Mouse (Mus musculus) hindbrain, embryonic 11.5 days (tissue): ENCODE data around the gene Hic2. TPM values are rescaled to one million over a fixed set of nuclear protein-coding genes. Genes with fewer than 3 reads are reported as not detected.

Experiments used
- ATAC-seq: fragments of 200-750 bp; cut with Nextera tagmentation; 2 replicates; pipeline ENCODE4 v1.8.0; 2017; ENCODE audit warnings: mild to moderate bottlenecking, moderate TSS enrichment, moderate library complexity; ENCODE audit not compliant: low FRiP score
- DNase-seq: peaks from one replicate; pipeline ENCODE4 v3.0.0-alpha.2; 2015; ENCODE audit warnings: low spot score
- H3K27ac ChIP-seq: fragments of 300-500 bp; sonication (generic); 2 replicates; pipeline ENCODE4 v1.5.1; 2014; ENCODE audit warnings: mild to moderate bottlenecking, low read depth, low read length
- H3K27me3 ChIP-seq: fragments of 300-500 bp; sonication (generic); 2 replicates; pipeline ENCODE4 v1.6.1; 2014; ENCODE audit warnings: mild to moderate bottlenecking, low read length, moderate library complexity, mixed read lengths; ENCODE audit not compliant: control insufficient read depth, insufficient read depth
- H3K36me3 ChIP-seq: fragments of 300-500 bp; sonication (generic); 2 replicates; pipeline ENCODE4 v1.6.1; 2014; ENCODE audit warnings: mild to moderate bottlenecking, low read length, moderate library complexity, mixed read lengths; ENCODE audit not compliant: control insufficient read depth, insufficient read depth
- H3K4me1 ChIP-seq: fragments of 300-500 bp; sonication (generic); replicated peaks from 2 replicates; pipeline ENCODE4 v1.6.1; 2014; ENCODE audit warnings: low read length, mixed read lengths; ENCODE audit not compliant: control insufficient read depth, insufficient read depth
- H3K4me2 ChIP-seq: fragments of 300-500 bp; sonication (generic); replicated peaks from 2 replicates; pipeline ENCODE4 v1.6.1; 2014; ENCODE audit warnings: mild to moderate bottlenecking, low read depth, low read length
- H3K4me3 ChIP-seq: fragments of 300-500 bp; sonication (generic); 2 replicates; pipeline ENCODE4 v1.5.1; 2014; ENCODE audit warnings: low read depth, low read length
- H3K9ac ChIP-seq: fragments of 300-500 bp; sonication (generic); 2 replicates; pipeline ENCODE4 v1.6.1; 2014; ENCODE audit warnings: low read depth, low read length
- H3K9me3 ChIP-seq: fragments of 300-500 bp; sonication (generic); 2 replicates; pipeline ENCODE4 v1.6.1; 2016; ENCODE audit warnings: low read length; ENCODE audit not compliant: control insufficient read depth
- WGBS: fragments of 180-500 bp; shearing (Covaris S2); extraction: QIAGEN DNeasy Blood & Tissue Kit; methylation state at CpG from one replicate; pipeline ENCODE4 v1.1.7; 2014; 5-methylcytosine and 5-hydroxymethylcytosine counted together
- polyA plus RNA-seq: library from polyadenylated mRNA; unstranded; fragments of >200 nt; fragmentation: Nextera tagmentation; extraction: Ambion mirVana; gene quantifications from 2 replicates; pipeline ENCODE4 v1.2.1, GENCODE M21; 2014

Hic2 gene
- polyA plus RNA-seq, 1 experiment from 2014 or later, result 7.9 TPM

DNA sequence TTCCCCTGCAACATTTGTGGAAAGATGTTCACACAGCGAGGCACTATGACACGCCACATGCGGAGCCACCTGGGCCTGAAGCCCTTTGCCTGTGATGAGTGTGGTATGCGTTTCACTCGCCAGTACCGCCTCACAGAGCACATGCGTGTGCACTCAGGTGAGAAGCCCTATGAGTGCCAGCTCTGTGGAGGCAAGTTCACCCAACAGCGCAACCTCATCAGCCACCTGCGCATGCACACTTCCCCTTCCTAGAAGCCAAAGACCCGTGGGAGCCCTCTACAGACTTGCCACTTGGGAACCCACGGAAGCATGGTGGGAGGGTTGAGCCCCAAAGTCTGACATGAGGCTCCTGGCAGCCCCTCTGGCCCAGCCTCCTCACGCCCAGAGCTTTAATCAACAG is 25.5 kb downstream of the Hic2 start:
- WGBS, result 93% methylated on average over 12 of the region's 12 CpGs

DNA sequence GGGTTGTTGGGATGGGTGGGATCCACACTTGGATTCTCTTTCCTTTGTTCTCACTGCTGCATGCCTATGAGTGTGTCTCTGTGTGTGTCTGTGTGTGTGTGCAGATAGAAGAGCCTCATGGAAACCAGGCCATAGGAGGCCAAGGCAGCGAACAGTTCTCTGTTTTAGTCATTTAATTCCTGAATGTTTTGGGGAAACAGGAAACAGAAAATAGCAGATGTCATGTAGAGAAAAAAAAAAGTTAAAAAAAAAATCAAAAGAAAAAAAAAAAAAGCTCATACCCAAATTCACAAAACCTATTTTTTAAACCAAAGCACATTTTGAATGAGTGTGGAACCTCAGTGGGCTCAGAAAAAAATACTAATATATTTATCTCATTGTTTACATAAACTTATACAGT is 28.0 kb downstream of the Hic2 start:
- Histone ChIP-seq H3K9me3 (no peaks in the 10 kb centered on the region), H3K4me2 (no peak overlapping the region), H3K27me3 (no peaks in the 10 kb centered on the region), H3K36me3 (0 out of 2 replicates have a peak, but pooled peaks cover 5% of the 10 kb centered on the region), H3K27ac (no peak overlapping the region), H3K4me3 (no peak overlapping the region), H3K9ac (no peak overlapping the region), H3K4me1 (no peaks in the 10 kb centered on the region)
- 92% methylated on average over 1 of the region's 1 CpGs for WGBS
- ATAC-seq (no peak), DNase-seq (no peak)

More for the DNA sequence above, 25.5 kb downstream of the Hic2 start:
- DNase-seq (no peak), ATAC-seq (no peak)
- Histone ChIP-seq H3K4me1 (peaks cover 3% of the 10 kb centered on the region; the same call in 1 of the 2 replicates), H3K9me3 (no peaks in the 10 kb centered on the region), H3K4me3 (no peak overlapping the region), H3K27me3 (no peaks in the 10 kb centered on the region), H3K27ac (no peak overlapping the region), H3K9ac (no peak overlapping the region), H3K4me2 (no peak overlapping the region), H3K36me3 (0 out of 2 replicates have a peak, but pooled peaks cover 5% of the 10 kb centered on the region)

DNA sequence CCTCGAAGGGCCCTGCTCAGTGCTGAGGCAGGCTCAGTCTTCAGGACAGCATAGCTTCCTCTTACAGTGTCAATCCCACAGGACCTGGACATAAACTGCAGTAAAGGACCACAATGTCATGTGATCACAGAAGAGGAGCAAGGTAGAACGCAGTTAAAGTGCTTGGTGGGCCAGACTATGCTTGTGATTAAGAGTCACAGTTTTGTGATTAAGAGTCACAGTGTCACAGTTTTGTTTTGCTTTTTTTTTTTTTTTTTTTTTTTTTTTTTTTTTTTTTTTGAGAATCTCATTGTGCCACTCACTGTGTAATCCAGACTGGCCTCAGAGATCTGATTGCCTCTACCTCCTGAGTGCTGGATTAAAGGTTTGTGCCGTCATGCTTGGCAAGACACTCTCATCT is 32.7 kb downstream of the Hic2 start:
- Histone ChIP-seq H3K4me2 (no peak overlapping the region), H3K36me3 (no peaks in the 10 kb centered on the region), H3K9me3 (no peaks in the 10 kb centered on the region), H3K4me3 (no peak overlapping the region), H3K27me3 (no peaks in the 10 kb centered on the region), H3K27ac (no peak overlapping the region), H3K4me1 (no peaks in the 10 kb centered on the region), H3K9ac (no peak overlapping the region)
- no peak for DNase-seq
- WGBS, result 91% methylated on average over 3 of the region's 3 CpGs
- ATAC-seq, result no peak

DNA sequence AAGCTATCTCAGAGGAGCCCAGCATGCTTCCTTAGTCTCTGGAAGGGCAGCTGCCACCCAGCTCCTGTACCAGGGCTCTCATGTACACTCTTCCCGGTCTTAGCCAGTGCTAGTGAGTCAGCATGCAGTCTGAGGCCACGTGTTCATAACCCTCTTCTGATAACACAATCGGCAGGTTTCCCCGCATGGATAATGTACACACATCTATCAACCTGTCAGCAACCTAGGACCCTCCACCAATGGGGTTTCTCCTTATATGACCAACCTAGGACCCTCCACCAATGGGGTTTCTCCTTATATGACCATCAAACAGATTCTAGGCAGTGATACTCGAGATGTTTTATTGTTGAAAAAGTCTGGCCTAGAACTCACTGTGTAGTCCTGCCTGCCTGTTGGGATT is 34.6 kb downstream of the Hic2 start:
- H3K27ac ChIP-seq, result no peak overlapping the region
- no peaks in the 10 kb centered on the region for H3K9me3 ChIP-seq
- DNase-seq, result no peak
- H3K4me1 ChIP-seq, result no peaks in the 10 kb centered on the region
- no peaks in the 10 kb centered on the region for H3K27me3 ChIP-seq
- no peak overlapping the region for H3K9ac ChIP-seq
- no peaks in the 10 kb centered on the region for H3K36me3 ChIP-seq
- H3K4me3 ChIP-seq, result no peak overlapping the region
- peak; percentile 14; the same call in 1 of the 2 replicates for ATAC-seq
- no peak overlapping the region for H3K4me2 ChIP-seq
- WGBS, result 60% methylated on average over 5 of the region's 5 CpGs

DNA sequence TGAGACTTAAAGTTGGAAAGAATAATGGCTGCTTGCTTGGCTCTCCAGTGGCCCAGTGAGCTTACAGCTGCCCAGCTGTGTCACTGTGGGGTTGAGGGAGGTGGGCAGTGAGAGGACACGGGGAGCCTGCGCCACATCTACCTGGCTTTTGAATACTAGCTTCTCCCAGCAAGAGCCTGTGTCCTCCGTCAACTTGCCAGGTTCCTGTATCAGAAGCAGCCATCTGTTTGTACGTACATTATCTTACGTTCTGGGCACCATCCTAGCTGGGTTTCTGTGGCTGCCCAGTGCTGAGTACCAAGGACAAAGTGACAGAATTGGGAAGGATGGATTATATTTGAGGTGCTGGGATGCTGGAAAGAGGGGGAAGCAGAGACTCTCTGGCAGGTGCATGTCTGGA is 36.5 kb downstream of the Hic2 start:
- H3K9ac ChIP-seq, result no peak overlapping the region
- no peaks in the 10 kb centered on the region for H3K4me1 ChIP-seq
- H3K27ac ChIP-seq, result no peak overlapping the region
- H3K4me2 ChIP-seq, result no peak overlapping the region
- H3K27me3 ChIP-seq, result no peaks in the 10 kb centered on the region
- 94% methylated on average over 5 of the region's 5 CpGs for WGBS
- ATAC-seq (no peak), DNase-seq (no peak)
- H3K9me3 ChIP-seq, result no peaks in the 10 kb centered on the region
- no peak overlapping the region for H3K4me3 ChIP-seq
- H3K36me3 ChIP-seq, result no peaks in the 10 kb centered on the region

DNA sequence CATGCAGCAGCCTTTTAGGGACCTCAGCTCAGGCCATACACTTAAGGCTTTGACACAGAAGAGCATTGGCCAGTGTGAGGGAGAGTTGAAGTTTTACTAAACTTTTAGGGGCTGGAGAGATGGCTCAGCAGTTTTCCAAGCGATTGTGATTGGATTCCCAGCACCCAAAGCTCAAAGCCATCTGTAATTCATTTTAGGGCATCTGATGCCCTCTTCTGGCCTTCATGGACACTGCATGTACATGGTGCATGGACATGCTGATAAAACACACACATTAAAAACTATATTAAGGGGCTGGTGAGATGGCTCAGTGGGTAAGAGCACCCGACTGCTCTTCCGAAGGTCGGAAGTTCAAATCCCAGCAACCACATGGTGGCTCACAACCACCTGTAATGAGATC is 37.8 kb downstream of the Hic2 start:
- no peak for ATAC-seq
- Histone ChIP-seq H3K9me3 (no peaks in the 10 kb centered on the region), H3K27me3 (no peaks in the 10 kb centered on the region; the same call in 1 of the 2 replicates), H3K4me3 (no peak overlapping the region), H3K4me2 (no peak overlapping the region), H3K4me1 (no peaks in the 10 kb centered on the region), H3K27ac (no peak overlapping the region), H3K9ac (no peak overlapping the region), H3K36me3 (no peaks in the 10 kb centered on the region)
- DNase-seq, result no peak
- 69% methylated on average over 4 of the region's 4 CpGs for whole genome bisulfite sequencing

DNA sequence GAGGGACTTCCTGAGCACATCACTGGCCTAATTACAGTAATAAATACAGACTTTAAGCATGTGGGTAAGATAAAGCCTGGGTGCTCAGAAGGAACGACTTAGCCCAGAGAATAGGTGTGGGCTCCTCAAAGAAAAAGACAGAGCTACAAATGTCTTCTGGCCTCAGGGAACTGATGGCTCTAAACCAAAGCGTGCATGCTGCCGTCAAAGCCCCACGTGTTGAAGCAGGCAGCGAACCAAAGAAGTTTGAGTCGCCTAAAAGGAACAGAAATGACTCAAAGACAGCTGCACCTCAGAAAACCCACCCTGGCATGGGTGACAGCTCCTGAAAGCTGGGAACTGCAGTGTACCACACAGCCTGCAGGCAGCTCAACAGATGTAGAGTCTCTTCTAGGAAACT is 38.5 kb downstream of the Hic2 start:
- Histone ChIP-seq H3K9me3 (no peaks in the 10 kb centered on the region), H3K36me3 (no peaks in the 10 kb centered on the region), H3K4me3 (no peak overlapping the region), H3K27ac (no peak overlapping the region), H3K9ac (no peak overlapping the region), H3K4me2 (no peak overlapping the region), H3K4me1 (peaks cover 1% of the 10 kb centered on the region), H3K27me3 (peaks cover 3% of the 10 kb centered on the region)
- ATAC-seq (no peak), DNase-seq (no peak)
- WGBS, result 73% methylated on average over 6 of the region's 6 CpGs

DNA sequence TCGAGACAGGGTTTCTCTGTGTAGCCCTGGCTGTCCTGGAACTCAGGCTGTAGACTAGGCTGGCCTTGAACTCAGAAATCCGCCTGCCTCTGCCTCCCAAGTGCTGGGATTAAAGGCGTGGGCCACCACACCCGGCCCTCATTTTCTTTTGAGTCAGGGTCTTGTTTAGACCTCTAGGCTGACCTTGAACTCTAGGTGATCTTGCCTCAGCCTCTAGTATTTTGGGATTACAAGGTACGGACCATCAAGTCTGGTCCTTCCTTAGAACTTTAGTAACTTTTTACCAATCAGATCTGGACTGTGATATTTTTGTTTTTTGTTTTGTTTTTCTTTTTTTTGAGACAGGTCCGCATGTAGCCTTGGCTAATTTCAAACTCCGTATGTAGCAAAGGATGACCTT is 42.3 kb downstream of the Hic2 start, which contains the start of gene Tmem191c:
Tmem191c (plus strand) TSS at position 357 of the 400 bp plus-strand sequence.
- DNase-seq (no peak), ATAC-seq (no peak)
- Histone ChIP-seq H3K4me3 (peak within 1 kb of the TSS; percentile 52), H3K36me3 (no peaks in the 10 kb centered on the region), H3K9ac (peak within 1 kb of the TSS; percentile 59), H3K9me3 (no peaks in the 10 kb centered on the region), H3K4me2 (peak within 1 kb of the TSS; percentile 93), H3K4me1 (peaks cover 11% of the 10 kb centered on the region), H3K27me3 (peaks cover 26% of the 10 kb centered on the region), H3K27ac (peak within 1 kb of the TSS; percentile 58; the same call in 1 of the 2 replicates)
- 59% methylated on average over 7 of the region's 7 CpGs for WGBS
